Mouse (Mus musculus) A20 (cell line): ENCODE measurements at regions not wholly inside any gene's neighbourhood (a gene's known extent, or its start where the extent isn't known, plus 50 kb on each side); places are given as distances from the start of the nearest gene placed in this dataset.

Experiments
- DNase-seq: peaks from one replicate; pipeline ENCODE4 v3.0.0-alpha.2; 2011; ENCODE audit warnings: low read depth, low spot score

DNA sequence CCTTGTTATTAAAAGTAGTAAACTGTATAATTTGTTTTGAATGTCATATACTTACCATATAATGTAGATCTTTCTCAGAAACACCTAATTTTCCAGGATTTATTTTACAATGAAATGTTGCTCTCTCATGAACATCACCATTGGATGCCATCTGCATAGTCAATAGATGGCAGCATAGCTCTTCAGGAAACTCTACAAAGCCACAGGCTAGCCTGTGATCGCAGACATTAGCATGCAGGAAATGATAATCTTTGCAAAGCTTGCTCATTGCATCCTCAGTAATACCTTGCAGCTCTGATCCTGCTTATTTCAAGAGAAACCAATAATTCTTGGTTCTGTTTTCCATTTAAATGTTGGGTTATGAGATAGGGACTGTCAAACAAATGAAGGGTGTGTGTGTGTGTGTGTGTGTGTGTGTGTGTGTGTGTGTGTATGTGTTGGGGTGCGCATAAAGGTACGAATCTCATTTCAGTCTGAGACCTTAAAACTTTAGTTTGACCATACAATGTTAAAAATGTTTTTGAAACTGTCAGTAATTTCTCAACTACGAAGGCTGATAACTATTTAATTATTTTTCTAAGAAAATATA lies 1595.1 kb upstream of the Pcdh10 start:
- DNase-seq = peak; percentile 54

GRCm38 (mm10) chr3:43784170-43784569 lies 1594.0 kb upstream of the Pcdh10 start:
- DNase-seq = peak; percentile 17
